Mouse (Mus musculus) frontal cortex, postnatal 14 days (tissue): ENCODE measurements around the gene Gm815.

Source experiments
- DNase-seq, 2 experiments: peaks; one replicate each; pipeline ENCODE4 v3.0.0; 2022; ENCODE audit warnings: low spot score in 2 of 2

The Gm815 gene

GRCm38 (mm10) chr19:26885616-26886015, at the start of gene Gm815:
TSS of gene Gm815 (plus strand) at chr19:26885881.
- no peak for DNase-seq

DNA sequence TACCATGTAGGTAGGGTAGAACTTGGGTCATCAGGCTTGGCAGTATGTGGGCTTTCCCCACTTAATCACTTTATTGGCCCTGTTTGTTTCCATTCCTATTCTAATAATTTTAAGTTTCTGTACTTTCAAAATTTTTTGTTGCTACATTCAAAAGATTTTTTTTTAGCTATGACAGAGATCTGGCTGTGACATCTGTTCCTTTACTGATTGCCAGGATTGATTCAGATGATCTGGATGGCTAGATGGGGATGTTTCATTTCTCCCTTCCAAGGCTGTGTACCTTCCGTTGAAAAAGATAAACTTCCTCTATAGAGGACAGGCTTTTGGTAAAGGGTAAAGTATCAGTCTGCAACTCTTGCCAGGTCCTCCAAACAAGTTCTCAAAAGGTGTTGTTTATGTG, 48.1 kb upstream of the Gm815 start:
- no peak for DNase-seq

DNA sequence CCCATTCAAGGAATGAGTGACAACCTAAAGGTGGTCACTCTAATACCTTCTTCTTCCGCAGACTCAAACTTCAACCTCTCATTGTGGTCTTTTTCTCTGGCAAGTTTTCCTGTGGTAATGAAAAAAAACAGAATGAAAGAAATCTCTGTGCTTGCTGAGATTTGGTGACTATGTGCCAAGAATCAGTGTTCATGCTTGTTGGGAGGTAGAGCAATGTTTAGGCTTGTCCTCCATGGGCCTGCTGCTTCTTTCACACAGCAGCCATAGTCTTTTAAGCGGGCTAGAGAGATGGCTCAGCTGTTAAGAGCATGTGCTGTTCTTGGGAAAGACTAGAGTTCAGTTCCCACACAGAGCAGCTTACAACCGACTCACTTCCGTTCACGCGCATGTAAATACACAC, 41.8 kb upstream of the Gm815 start:
- no peak for DNase-seq

DNA sequence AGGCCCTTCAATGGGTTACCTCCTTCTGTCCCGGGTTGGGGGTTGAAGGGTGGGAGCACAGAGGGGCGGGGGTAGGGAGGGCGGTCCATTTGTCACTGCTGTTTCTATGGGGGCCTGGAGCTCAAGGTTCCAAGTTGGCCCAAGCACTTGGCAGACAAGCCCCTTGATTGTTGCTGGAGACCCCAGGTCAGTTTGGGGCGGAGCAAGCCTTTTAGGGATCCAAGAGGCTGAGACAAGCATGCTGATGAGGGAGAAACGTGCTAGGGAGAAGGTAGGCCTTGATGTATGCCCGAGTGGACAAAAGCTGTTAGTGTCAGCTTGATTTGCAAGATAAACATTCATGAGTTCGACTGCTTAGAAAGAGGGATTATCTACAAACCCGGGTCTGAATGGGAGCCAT, 40.9 kb upstream of the Gm815 start:
- no peak for DNase-seq

GRCm38 (mm10) chr19:26845276-26846016, 40.2 kb upstream of the Gm815 start:
- peak; percentile 71 to 78 for DNase-seq

- no peak for DNase-seq
Observed at GRCm38 (mm10) chr19:26846017-26846285, 39.7 kb upstream of the Gm815 start.

GRCm38 (mm10) chr19:26851017-26851782, 34.5 kb upstream of the Gm815 start:
- DNase-seq: no peak

- DNase-seq: no peak
Observed at GRCm38 (mm10) chr19:26852325-26852900, 33.3 kb upstream of the Gm815 start.

DNA sequence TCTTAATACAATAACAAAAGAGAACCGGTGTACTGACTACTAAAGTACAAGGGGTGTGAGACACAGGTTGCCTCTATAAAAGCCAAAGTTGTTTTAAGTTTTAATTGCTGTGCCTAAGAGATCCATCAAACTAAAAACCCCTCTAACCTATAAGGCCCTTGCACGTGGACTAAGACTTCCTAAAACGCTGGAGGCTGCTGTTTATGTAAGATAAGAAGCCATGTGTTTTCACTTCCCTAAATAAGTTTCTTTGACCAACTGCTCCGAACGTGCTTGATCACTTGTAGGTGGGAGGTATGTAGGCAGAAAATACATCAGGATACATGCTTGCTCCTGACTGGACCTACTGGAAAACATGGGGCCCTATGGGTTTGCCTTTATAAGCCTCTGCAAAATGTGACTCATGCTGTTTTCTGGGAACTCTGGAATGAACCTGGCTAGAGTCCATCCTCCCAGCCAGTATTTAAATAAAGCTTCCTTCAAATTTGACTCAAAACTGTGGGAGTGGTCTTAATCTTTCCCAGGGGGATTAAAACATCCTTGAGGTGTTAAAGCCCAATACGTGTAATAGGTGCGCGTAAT, 31.9 kb upstream of the Gm815 start:
- DNase-seq: no peak

DNA sequence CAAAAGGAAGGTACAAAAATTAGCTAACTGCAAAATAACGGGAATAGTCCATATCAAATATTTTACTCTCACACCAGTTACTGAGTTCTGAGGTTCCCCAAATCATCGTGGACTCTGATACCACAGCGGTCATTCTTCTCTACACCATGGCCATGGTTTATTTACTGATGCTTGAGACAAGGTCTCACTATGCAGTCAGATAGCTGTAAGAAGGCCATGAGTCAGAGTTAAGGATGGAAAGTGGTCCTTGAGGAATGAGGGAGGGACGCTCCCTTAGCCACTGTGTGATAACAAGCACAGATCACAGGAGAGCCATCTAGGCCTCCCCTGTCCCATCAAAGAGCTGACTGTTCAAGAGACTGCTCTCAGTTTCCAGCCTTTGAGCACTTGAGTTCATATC, 31.0 kb upstream of the Gm815 start:
- DNase-seq: no peak

DNA sequence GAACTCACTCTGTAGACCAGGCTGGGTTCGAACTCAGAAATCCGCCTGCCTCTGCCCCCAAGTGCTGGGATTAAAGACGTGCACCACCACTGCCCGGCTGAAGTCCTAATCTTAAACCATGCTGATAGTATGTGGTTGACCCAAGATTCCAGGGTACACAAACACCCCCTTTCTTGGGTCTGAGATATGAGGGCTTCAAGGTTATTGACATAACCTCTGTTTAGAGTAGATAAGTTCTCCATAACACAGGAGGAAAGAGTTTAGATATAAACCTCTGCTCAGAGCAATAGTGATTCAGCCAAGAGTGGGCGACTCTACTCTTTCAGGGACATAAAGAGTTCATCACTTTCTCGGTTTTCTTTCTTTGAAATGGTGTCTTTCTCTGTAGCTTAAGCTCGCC, 30.5 kb upstream of the Gm815 start:
- no peak for DNase-seq

DNA sequence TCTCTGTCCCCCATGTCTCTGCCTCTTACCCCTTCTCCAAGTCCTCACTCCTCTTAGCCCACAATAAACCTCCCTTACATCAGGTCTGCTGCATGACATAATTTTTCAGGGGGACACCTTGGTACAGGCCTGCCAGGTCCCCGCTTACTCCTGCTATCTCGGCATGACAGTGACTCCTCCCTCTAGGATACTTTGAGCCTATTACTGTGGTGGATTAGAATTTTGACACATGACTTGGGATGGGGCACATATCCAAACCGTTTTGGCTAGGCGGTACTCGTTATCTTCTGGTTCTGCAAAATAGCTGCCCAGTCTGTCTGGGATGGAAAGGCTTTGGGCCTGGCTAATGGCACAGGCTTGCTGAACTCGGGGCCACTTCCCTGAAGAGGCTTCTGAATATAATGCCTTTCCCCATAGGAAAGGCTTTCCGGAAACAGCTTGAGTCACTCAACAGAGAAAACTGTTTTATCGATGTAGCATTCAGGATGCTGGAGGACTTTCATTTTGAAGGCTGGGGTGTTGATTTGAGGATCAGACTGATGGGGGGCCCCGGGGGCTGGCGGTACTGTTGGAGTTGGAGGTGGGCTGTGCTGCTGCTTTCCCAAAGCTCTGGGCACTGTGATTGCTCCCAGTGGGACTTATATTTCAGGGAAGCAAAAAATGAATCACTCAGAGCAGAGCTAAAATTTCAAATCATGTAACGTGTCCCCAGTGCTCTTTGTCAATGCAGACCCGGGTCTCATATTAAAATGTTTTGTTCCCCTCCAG, 27.1 kb upstream of the Gm815 start:
- DNase-seq: no peak

GRCm38 (mm10) chr19:26859195-26859570, 26.5 kb upstream of the Gm815 start:
- no peak for DNase-seq

GRCm38 (mm10) chr19:26863662-26864061, 22.0 kb upstream of the Gm815 start:
- DNase-seq: no peak

GRCm38 (mm10) chr19:26864975-26865690, 20.5 kb upstream of the Gm815 start:
- DNase-seq: no peak

- no peak for DNase-seq
Observed at GRCm38 (mm10) chr19:26865736-26866135, 19.9 kb upstream of the Gm815 start.

GRCm38 (mm10) chr19:26869591-26869990, 16.1 kb upstream of the Gm815 start:
- DNase-seq: no peak

GRCm38 (mm10) chr19:26870280-26870679, 15.4 kb upstream of the Gm815 start:
- no peak for DNase-seq

DNA sequence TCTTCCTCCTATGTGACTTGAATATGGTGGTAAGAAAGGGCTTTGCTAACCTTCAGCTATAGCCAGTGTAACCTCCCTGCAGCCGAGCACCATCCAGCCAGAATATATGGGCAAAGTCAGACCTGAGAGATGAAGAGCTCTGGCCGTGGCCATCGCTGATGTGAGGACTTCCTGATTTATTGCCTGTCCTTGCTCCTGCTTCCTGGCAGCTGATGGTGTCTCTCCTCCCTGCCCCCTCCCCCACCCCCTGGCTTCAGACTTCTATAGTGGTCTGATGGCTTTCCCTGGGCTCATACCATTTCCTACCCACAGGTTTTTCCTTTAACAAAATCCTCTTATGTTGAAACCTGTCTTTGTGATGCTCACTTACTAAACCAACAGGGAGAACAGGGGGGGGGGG, 14.6 kb upstream of the Gm815 start:
- DNase-seq: no peak

DNA sequence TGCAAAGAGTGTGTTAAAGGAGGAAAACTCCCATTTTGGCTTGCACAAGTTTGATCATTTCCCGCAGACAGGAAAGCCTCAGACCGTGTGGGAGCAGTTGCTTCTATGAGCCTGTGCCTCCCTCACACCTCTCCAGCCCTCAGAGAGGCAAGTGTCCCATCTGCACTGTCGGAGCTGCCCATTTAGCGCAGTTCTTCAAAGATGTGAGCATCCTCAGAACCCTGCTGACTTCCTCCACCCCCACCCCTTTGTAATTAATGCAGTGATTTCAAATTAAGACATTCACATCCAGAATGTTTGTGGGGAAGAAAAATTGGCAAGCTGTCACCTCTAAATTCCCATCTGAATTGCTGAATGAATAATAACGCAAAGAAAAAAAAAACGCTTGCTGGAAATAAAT, 12.8 kb upstream of the Gm815 start:
- DNase-seq: no peak

- no peak for DNase-seq
Observed at GRCm38 (mm10) chr19:26875601-26876000, 10.1 kb upstream of the Gm815 start.
